Mouse (Mus musculus): Measurements from ENCODE around the gene Etl4. TPM values are rescaled to one million over a fixed set of nuclear protein-coding genes. Genes with fewer than 3 reads are reported as not detected.
"Not testable (repeated sequence)": the region's sequence is repeated elsewhere in the genome, so short reads cannot be mapped to it uniquely, and the experiment has no call there.

The Etl4 gene
- polyA plus RNA-seq, 1 experiment = not detected

- no peaks in the 10 kb centered on the region for H3K27me3 ChIP-seq (ENCODE audit: control insufficient read depth)
- H3K9me3 ChIP-seq (ENCODE audit: control insufficient read depth, low read length) = no peaks in the 10 kb centered on the region
- TF ChIP-seq GATA1 (IDR thresholded peaks at IDR 0.05; ENCODE audit: low read length) = no peak
- no peak for TF ChIP-seq TAL1 (IDR thresholded peaks at IDR 0.05; ENCODE audit: low read length)
- H3K4me3 ChIP-seq (replicated peaks) = no peak overlapping the region
- no peaks in the 10 kb centered on the region for H3K4me1 ChIP-seq (ENCODE audit: control insufficient read depth)
- H3K36me3 ChIP-seq (ENCODE audit: control insufficient read depth) = no peaks in the 10 kb centered on the region
Observed at GRCm38 (mm10) chr2:20667876-20668275, 758.3 kb downstream of the Etl4 start.

GRCm38 (mm10) chr2:20668276-20669030 is 758.9 kb downstream of the Etl4 start:
- H3K4me3 ChIP-seq (replicated peaks); H3K36me3 ChIP-seq (ENCODE audit: control insufficient read depth); H3K9me3 ChIP-seq (ENCODE audit: control insufficient read depth, low read length); H3K27me3 ChIP-seq (ENCODE audit: control insufficient read depth); H3K4me1 ChIP-seq (ENCODE audit: control insufficient read depth): not testable (repeated sequence)

- no peaks in the 10 kb centered on the region for H3K4me1 ChIP-seq (ENCODE audit: control insufficient read depth)
- no peaks in the 10 kb centered on the region for H3K27me3 ChIP-seq (ENCODE audit: control insufficient read depth)
- TF ChIP-seq GATA1 (IDR thresholded peaks at IDR 0.05; ENCODE audit: low read length) (no peak), TAL1 (IDR thresholded peaks at IDR 0.05; ENCODE audit: low read length) (no peak)
- no peaks in the 10 kb centered on the region for H3K9me3 ChIP-seq (ENCODE audit: control insufficient read depth, low read length)
- no peaks in the 10 kb centered on the region for H3K36me3 ChIP-seq (ENCODE audit: control insufficient read depth)
- H3K4me3 ChIP-seq (replicated peaks) = no peak overlapping the region
Observed at GRCm38 (mm10) chr2:20669367-20669766, 759.8 kb downstream of the Etl4 start.

GRCm38 (mm10) chr2:20671546-20672255 is 762.1 kb downstream of the Etl4 start:
- H3K4me3 ChIP-seq (replicated peaks) = no peak overlapping the region
- no peaks in the 10 kb centered on the region for H3K9me3 ChIP-seq (ENCODE audit: control insufficient read depth, low read length)
- no peaks in the 10 kb centered on the region for H3K4me1 ChIP-seq (ENCODE audit: control insufficient read depth)
- TF ChIP-seq GATA1 (IDR thresholded peaks at IDR 0.05; ENCODE audit: low read length) = no peak
- no peak for TF ChIP-seq TAL1 (IDR thresholded peaks at IDR 0.05; ENCODE audit: low read length)
- no peaks in the 10 kb centered on the region for H3K27me3 ChIP-seq (ENCODE audit: control insufficient read depth)
- H3K36me3 ChIP-seq (ENCODE audit: control insufficient read depth) = no peaks in the 10 kb centered on the region

- no peaks in the 10 kb centered on the region for H3K4me1 ChIP-seq (ENCODE audit: control insufficient read depth)
- no peak for TF ChIP-seq TAL1 (IDR thresholded peaks at IDR 0.05; ENCODE audit: low read length)
- TF ChIP-seq GATA1 (IDR thresholded peaks at IDR 0.05; ENCODE audit: low read length) = no peak
- H3K4me3 ChIP-seq (replicated peaks) = no peak overlapping the region
- no peaks in the 10 kb centered on the region for H3K9me3 ChIP-seq (ENCODE audit: control insufficient read depth, low read length)
- no peaks in the 10 kb centered on the region for H3K36me3 ChIP-seq (ENCODE audit: control insufficient read depth)
- H3K27me3 ChIP-seq (ENCODE audit: control insufficient read depth) = no peaks in the 10 kb centered on the region
Observed at GRCm38 (mm10) chr2:20672281-20672680, 762.7 kb downstream of the Etl4 start.

- H3K9me3 ChIP-seq (ENCODE audit: control insufficient read depth, low read length) = no peaks in the 10 kb centered on the region
- TF ChIP-seq GATA1 (IDR thresholded peaks at IDR 0.05; ENCODE audit: low read length) (no peak), TAL1 (IDR thresholded peaks at IDR 0.05; ENCODE audit: low read length) (no peak)
- no peak overlapping the region for H3K4me3 ChIP-seq (replicated peaks)
- no peaks in the 10 kb centered on the region for H3K36me3 ChIP-seq (ENCODE audit: control insufficient read depth)
- H3K4me1 ChIP-seq (ENCODE audit: control insufficient read depth) = no peaks in the 10 kb centered on the region
- no peaks in the 10 kb centered on the region for H3K27me3 ChIP-seq (ENCODE audit: control insufficient read depth)
Observed at GRCm38 (mm10) chr2:20672803-20673603, 763.4 kb downstream of the Etl4 start.

- H3K4me3 ChIP-seq (replicated peaks) = no peak overlapping the region
- H3K36me3 ChIP-seq (ENCODE audit: control insufficient read depth) = no peaks in the 10 kb centered on the region
- TF ChIP-seq TAL1 (IDR thresholded peaks at IDR 0.05; ENCODE audit: low read length) (no peak), GATA1 (IDR thresholded peaks at IDR 0.05; ENCODE audit: low read length) (no peak)
Observed at GRCm38 (mm10) chr2:20676379-20676778, 766.8 kb downstream of the Etl4 start.

GRCm38 (mm10) chr2:20678793-20679192 is 769.2 kb downstream of the Etl4 start:
- Histone ChIP-seq H3K9me3 (ENCODE audit: control insufficient read depth, low read length) (no peaks in the 10 kb centered on the region), H3K4me1 (ENCODE audit: control insufficient read depth) (no peaks in the 10 kb centered on the region), H3K27me3 (ENCODE audit: control insufficient read depth) (no peaks in the 10 kb centered on the region), H3K4me3 (replicated peaks) (no peak overlapping the region), H3K36me3 (ENCODE audit: control insufficient read depth) (no peaks in the 10 kb centered on the region)
- TF ChIP-seq GATA1 (IDR thresholded peaks at IDR 0.05; ENCODE audit: low read length) (no peak), TAL1 (IDR thresholded peaks at IDR 0.05; ENCODE audit: low read length) (no peak)

More at GRCm38 (mm10) chr2:20676379-20676778, 766.8 kb downstream of the Etl4 start:
- Histone ChIP-seq H3K4me1 (ENCODE audit: control insufficient read depth) (no peaks in the 10 kb centered on the region), H3K9me3 (ENCODE audit: control insufficient read depth, low read length) (no peaks in the 10 kb centered on the region), H3K27me3 (ENCODE audit: control insufficient read depth) (no peaks in the 10 kb centered on the region)

- not testable (repeated sequence) for H3K4me1 ChIP-seq (ENCODE audit: control insufficient read depth); H3K27me3 ChIP-seq (ENCODE audit: control insufficient read depth); H3K36me3 ChIP-seq (ENCODE audit: control insufficient read depth); H3K4me3 ChIP-seq (replicated peaks); H3K9me3 ChIP-seq (ENCODE audit: control insufficient read depth, low read length)
Observed at GRCm38 (mm10) chr2:20682203-20682602, 772.6 kb downstream of the Etl4 start.

Measured in erythroblast, embryonic 14.5 days (primary cell).